Mouse (Mus musculus): ENCODE measurements around the gene Ppil1.

- TF ChIP-seq CTCF (IDR thresholded peaks at IDR 0.05; ENCODE audit: insufficient read depth, low read depth, low read length) (no peak), POLR2A (IDR thresholded peaks at IDR 0.05; ENCODE audit: insufficient read depth, low read depth, low read length) (no peak)
Measured at GRCm38 (mm10) chr17:29304376-29305057, 40.5 kb upstream of the Ppil1 start.
